Mouse (Mus musculus) spleen, adult 2 months (tissue): ENCODE data around the gene Gse1. TPM values are rescaled to one million over a fixed set of nuclear protein-coding genes. Genes with fewer than 3 reads are reported as not detected.

Experiments
- DNase-seq, 2 experiments: peaks; one replicate each; pipeline versions ENCODE4 v3.0.0 to v3.0.0-alpha.2; 2012 to 2021; ENCODE audit warnings: low spot score in 2 of 2, low read depth in 1 of 2
- H3K27ac ChIP-seq: fragments of 200-500 bp; 2 replicates; pipeline ENCODE4 v1.5.1; 2012; ENCODE audit warnings: low read length, inconsistent platforms; ENCODE audit not compliant: insufficient read depth
- H3K27me3 ChIP-seq: fragments of 200-500 bp; 2 replicates; pipeline ENCODE4 v1.6.1; 2012; ENCODE audit warnings: mild to moderate bottlenecking, moderate library complexity, low read length, inconsistent platforms; ENCODE audit not compliant: control insufficient read depth, insufficient read depth
- H3K36me3 ChIP-seq: fragments of 200-500 bp; 2 replicates; pipeline ENCODE4 v1.6.1; 2012; ENCODE audit warnings: mild to moderate bottlenecking, low read length, inconsistent platforms; ENCODE audit not compliant: control insufficient read depth, insufficient read depth
- H3K4me1 ChIP-seq: fragments of 200-500 bp; 2 replicates; pipeline ENCODE4 v1.6.1; 2011; ENCODE audit warnings: inconsistent platforms; ENCODE audit not compliant: control insufficient read depth, insufficient read depth, insufficient read length
- H3K4me3 ChIP-seq: fragments of 200-500 bp; 2 replicates; pipeline ENCODE4 v1.5.1; 2011; ENCODE audit warnings: mild to moderate bottlenecking, inconsistent platforms; ENCODE audit not compliant: insufficient read depth, insufficient read length; ENCODE audit errors: extremely low read depth
- CTCF ChIP-seq: fragments of 200-500 bp; IDR thresholded peaks from 2 replicates; pipeline ENCODE4 v1.5.1; 2011; ENCODE audit warnings: mild to moderate bottlenecking, inconsistent platforms; ENCODE audit not compliant: insufficient read depth, insufficient read length, insufficient replicate concordance; ENCODE audit errors: extremely low read depth
- POLR2A ChIP-seq: fragments of 200-500 bp; IDR thresholded peaks from 2 replicates; pipeline ENCODE4 v1.6.1; 2011; ENCODE audit warnings: low read depth, low read length, inconsistent platforms
- WGBS: fragments of 180-500 bp; shearing (Covaris S2); methylation state at CpG from one replicate; pipeline ENCODE4 v1.1.7; 2018; 5-methylcytosine and 5-hydroxymethylcytosine counted together
- polyA plus RNA-seq: library from polyadenylated mRNA; depleted of rRNA; stranded (reverse); fragments of >200 nt; gene quantifications from 2 replicates; pipeline ENCODE4 v1.2.3, GENCODE M21; 2012; rRNA removed

Gene Gse1
- polyA plus RNA-seq, result 39.2 and 49.3 TPM in 2 replicates

DNA sequence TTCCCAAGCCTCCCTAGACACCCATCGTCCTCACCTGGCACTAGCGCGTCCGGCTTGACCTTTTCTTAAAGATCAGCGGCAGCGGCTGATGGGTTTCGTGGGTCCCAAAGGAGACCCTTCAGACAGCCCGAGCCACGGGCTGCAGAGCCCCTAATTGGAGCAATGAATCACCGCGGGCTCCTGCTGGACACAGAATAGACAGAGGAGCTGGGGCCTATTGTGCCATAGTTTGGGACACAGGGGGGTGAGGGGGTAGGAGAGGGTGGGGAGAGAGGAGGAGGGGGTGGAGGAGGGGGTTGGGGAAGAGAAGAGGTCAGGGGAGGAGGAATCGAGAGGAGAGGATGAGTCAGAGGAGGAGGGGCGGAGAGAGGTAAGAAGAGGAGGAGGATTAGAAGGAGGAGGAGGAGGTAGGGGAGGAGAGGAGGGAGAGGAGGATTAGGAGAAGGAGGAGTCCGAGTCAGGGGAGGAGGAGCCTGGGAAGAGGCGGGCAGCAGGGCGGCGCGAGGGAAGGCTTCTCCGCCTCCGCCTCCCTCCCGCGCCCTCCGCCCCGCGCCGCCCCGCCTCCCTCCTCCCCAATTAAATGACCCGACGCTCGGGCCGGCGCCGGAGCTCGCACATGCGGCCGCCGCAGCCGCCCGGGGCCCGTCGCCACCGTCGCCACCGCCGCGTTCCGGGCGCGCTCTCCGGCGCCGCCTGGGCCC is at the start of gene Gse1:
TSS of gene Gse1 (plus strand) at position 566 of the 701 bp plus-strand sequence.
- H3K4me3 ChIP-seq, result peak within 1 kb of the TSS; percentile 43
- WGBS, result 24% methylated on average over 43 of the region's 52 CpGs
- no peak for TF ChIP-seq CTCF
- H3K27ac ChIP-seq, result no peak within 1 kb of the TSS
- no peak for DNase-seq
- peaks cover 15% of the 10 kb centered on the region for H3K4me1 ChIP-seq
- peaks cover 20% of the 10 kb centered on the region for H3K27me3 ChIP-seq
- no peaks in the 10 kb centered on the region for H3K36me3 ChIP-seq

DNA sequence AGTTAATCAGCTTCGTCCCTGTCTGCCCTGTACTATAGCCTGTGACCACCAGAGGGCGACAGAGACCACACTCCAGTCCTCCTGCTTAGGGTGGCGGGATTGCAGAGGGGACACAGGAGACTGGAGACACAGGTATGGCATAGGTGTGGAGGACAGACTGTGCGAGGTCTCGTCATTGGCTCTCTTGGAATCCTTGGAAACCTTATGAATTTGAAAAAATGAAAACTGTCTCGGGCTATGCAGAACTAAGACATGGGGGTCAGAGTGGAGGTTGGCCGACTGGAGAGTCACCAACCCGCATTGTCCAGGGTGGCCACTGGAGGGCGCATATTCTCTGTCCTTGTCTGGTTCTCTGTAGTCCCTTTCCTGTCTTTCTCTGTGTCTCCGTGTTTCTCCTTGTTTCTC is 49.2 kb upstream of the Gse1 start:
- peak; percentile 92 for TF ChIP-seq CTCF
- TF ChIP-seq POLR2A, result no peak
- H3K4me1 ChIP-seq, result no peaks in the 10 kb centered on the region; the same call in 1 of the 2 replicates
- H3K36me3 ChIP-seq, result no peaks in the 10 kb centered on the region
- no peak overlapping the region for H3K27ac ChIP-seq
- H3K4me3 ChIP-seq, result peak overlapping the region; percentile 27; the same call in 1 of the 2 replicates
- peak; percentile 65 to 75 for DNase-seq
- no peaks in the 10 kb centered on the region for H3K27me3 ChIP-seq
- 1% methylated on average over 10 of the region's 10 CpGs for WGBS

DNA sequence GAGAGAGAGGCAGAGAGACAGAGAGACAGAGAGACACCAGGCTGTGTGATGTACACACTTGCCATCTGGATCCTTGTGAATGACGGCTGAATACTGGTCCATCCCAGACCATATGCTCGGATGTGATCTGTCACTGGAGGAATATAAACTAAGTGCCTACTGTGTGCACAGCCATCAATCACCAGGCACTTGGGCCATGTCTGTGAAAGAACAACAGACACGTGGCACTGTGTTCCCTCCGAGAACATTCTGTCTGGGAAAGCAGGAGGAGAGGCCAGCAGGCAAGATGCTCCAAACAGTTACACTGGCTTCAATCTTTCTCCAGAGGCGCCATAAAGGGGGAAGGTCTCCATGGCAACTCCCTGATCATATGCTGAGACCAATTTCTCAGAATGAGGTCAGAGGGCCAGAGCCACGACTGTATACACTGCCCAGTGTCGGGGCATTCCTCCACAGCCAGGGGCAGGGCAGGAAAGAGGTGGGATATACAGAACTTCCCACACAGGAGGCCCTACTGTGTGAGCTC is 47.7 kb upstream of the Gse1 start:
- no peaks in the 10 kb centered on the region for H3K27me3 ChIP-seq
- WGBS, result 88% methylated on average over 7 of the region's 7 CpGs
- TF ChIP-seq CTCF (no peak), POLR2A (no peak)

DNA sequence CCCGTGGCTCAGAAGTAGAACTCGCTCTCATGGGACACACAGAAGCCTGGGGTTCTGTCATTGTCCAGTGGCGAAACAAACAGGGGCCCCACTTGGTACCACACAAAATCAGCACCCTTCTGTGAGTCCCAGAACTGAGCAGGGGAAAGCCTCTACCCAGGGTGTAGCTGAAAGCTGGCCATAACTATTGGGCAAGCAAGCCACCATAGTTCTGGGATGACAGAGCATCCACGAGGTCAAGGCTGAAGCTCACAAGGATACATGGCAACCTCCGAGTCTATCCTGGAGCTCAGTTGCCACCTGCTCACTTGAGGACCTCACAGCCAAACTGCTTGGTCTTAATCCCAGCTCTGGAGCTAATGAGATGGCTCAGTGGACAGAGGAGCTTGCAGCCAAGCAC is 47.0 kb upstream of the Gse1 start:
- TF ChIP-seq CTCF (no peak), POLR2A (no peak)
- Histone ChIP-seq H3K4me1 (no peaks in the 10 kb centered on the region; the same call in 1 of the 2 replicates), H3K27ac (no peak overlapping the region), H3K36me3 (no peaks in the 10 kb centered on the region), H3K27me3 (no peaks in the 10 kb centered on the region), H3K4me3 (no peak overlapping the region)
- 87% methylated on average over 5 of the region's 5 CpGs for WGBS
- no peak for DNase-seq

More for the DNA sequence above, 47.7 kb upstream of the Gse1 start:
- H3K4me3 ChIP-seq, result no peak overlapping the region
- no peaks in the 10 kb centered on the region; the same call in 1 of the 2 replicates for H3K4me1 ChIP-seq
- DNase-seq, result no peak
- no peaks in the 10 kb centered on the region for H3K36me3 ChIP-seq
- H3K27ac ChIP-seq, result no peak overlapping the region

DNA sequence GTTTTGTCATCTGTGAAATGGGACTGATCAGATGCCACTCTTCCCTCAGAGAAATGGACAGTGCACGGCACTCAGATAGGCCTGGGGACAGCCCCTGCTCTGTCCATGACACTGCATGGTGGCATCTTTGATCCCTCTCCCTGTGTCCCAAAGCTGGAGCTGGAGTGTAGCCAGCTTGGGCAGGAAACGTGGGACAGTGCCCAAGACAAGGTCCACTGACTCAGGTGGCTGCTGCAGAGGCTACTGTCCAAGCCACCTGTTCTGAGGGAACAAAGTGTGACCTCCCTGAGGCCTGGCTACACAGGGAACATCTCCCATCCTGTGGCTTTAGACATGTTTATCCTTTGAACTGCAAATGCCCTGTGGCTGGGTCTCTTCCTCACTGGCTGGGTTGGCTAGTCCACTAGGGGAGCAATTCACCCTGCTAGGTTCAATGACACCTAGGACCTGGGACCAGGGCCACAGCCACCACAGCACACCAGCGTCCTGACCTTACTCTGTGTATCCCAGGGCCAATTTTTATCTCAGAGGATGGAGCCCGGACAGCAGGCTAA is 46.3 kb upstream of the Gse1 start:
- DNase-seq, result no peak
- H3K27ac ChIP-seq, result no peak overlapping the region
- H3K4me3 ChIP-seq, result no peak overlapping the region
- no peaks in the 10 kb centered on the region for H3K36me3 ChIP-seq
- TF ChIP-seq CTCF (no peak), POLR2A (no peak)
- H3K27me3 ChIP-seq, result no peaks in the 10 kb centered on the region
- WGBS, result 85% methylated on average over 4 of the region's 4 CpGs
- no peaks in the 10 kb centered on the region; the same call in 1 of the 2 replicates for H3K4me1 ChIP-seq

DNA sequence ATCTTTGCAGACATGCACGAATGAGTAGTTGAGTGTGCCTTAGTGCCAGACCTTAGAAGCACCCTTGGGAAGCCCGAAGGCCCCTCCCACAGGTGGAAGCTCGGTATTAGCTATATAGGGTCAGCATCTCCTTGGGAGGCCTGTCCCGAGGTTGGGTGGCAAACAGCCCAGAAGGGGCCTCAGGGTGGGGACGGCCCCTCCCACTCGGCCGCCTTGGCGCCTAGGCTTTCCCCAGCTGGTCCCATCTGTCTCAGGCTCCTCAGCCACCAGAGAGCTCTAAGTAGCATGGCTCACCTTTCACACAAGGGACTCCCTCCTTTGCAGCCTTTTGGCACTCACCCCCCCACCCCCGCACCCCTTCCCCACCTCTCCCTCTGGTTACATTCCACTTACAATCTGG is 43.9 kb upstream of the Gse1 start:
- Histone ChIP-seq H3K4me3 (no peak overlapping the region), H3K36me3 (no peaks in the 10 kb centered on the region), H3K4me1 (no peaks in the 10 kb centered on the region), H3K27ac (no peak overlapping the region), H3K27me3 (no peaks in the 10 kb centered on the region)
- no peak for DNase-seq
- WGBS, result 67% methylated on average over 9 of the region's 9 CpGs
- no peak for TF ChIP-seq POLR2A
- TF ChIP-seq CTCF, result no peak
